Mouse (Mus musculus): ENCODE data around the gene Obox3. TPM values are rescaled to one million over a fixed set of nuclear protein-coding genes. Genes with fewer than 3 reads are reported as not detected.

Obox3 gene
- not detected in 4 replicates for total RNA-seq (2023)

DNA sequence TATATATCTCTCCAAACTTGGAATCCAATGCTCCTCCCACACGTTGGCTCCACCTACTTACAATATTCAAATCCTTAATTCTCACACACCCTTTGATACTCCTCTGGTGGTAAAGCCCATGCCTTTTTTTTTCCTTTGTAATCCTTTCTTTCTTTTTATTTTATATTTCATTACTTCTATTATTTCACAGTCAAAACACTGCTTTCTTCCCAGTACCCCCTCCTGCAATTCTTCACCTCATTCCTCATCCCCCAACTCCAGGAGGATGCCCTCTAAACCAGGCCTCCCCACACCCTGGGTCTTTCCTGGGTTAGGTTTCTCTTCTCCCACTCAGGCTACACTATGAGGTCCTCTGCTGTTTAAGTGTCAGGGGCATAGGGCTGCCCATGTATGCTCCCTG, at the start of gene Obox3:
Gene Obox3, minus strand, starts transcription at position 101 of the 400 bp plus-strand sequence.

Other genes with a start within 250 kb of the Obox3 start
- gene Obox5, start 110.2 kb upstream of the Obox3 start, total RNA-seq (2023), result not detected in 4 replicates
- not detected in 4 replicates for gene Obox6, start 199.8 kb upstream of the Obox3 start, total RNA-seq (2023)
- not detected in 4 replicates for gene Crx, start 240.1 kb upstream of the Obox3 start, total RNA-seq (2023)
- not detected in 4 replicates for gene Crxos, start 242.7 kb upstream of the Obox3 start, total RNA-seq (2023)

All from B cell, adult 62 days (primary cell).